ENCODE assay signal across 22 mouse cellular contexts in genomic region chr14:51106449-51106967, GRCm38 (mm10). TPM values are rescaled to one million over a fixed set of nuclear protein-coding genes. Genes with fewer than 3 reads are reported as not detected.
"Had no signal": no experiment of that assay in that cellular context is flagged by ENCODE, and none has a peak within 500 bp of the region (broad histone marks: within the 10 kb centered on the region; RNA-seq: fewer than 3 reads in every experiment).

No protein-coding gene starts in this region.

- H3K9ac ChIP-seq: limb, embryonic 15.5 days; liver, embryonic 15.5 days; lung, embryonic 15.5 days; midbrain, embryonic 15.5 days; neural tube, embryonic 12.5 days; stomach, embryonic 15.5 days had no signal

- H3K9me3 ChIP-seq: limb, embryonic 15.5 days; liver, embryonic 15.5 days; lung, embryonic 15.5 days; megakaryocyte, embryonic 14.5 days; midbrain, embryonic 15.5 days; neural tube, embryonic 12.5 days; stomach, embryonic 15.5 days had no signal

- DNase-seq: kidney, postnatal 10 days; layer of hippocampus, postnatal 36 days; lung, postnatal 14 days; spleen, adult 18-20 months; thymus, adult 2 months; thymus, postnatal 25 days had no signal

- H3K27me3 ChIP-seq: limb, embryonic 15.5 days; liver, embryonic 15.5 days; lung, embryonic 15.5 days; midbrain, embryonic 15.5 days; neural tube, embryonic 12.5 days; stomach, embryonic 15.5 days had no signal

- H3K4me1 ChIP-seq: limb, embryonic 15.5 days; lung, embryonic 15.5 days; midbrain, embryonic 15.5 days; neural tube, embryonic 12.5 days; stomach, embryonic 15.5 days had no signal

- H3K4me2 ChIP-seq: limb, embryonic 15.5 days; liver, embryonic 15.5 days; lung, embryonic 15.5 days; midbrain, embryonic 11.5 days; midbrain, embryonic 15.5 days; neural tube, embryonic 12.5 days; stomach, embryonic 15.5 days had no signal

- H3K4me3 ChIP-seq: limb, embryonic 15.5 days; liver, embryonic 15.5 days; lung, embryonic 15.5 days; megakaryocyte, embryonic 14.5 days; midbrain, embryonic 15.5 days; neural tube, embryonic 12.5 days; stomach, embryonic 15.5 days had no signal

- H3K27ac ChIP-seq: limb, embryonic 15.5 days; liver, embryonic 15.5 days; lung, embryonic 15.5 days; macrophage; midbrain, embryonic 15.5 days; neural tube, embryonic 12.5 days; stomach, embryonic 15.5 days had no signal

- H3K36me3 ChIP-seq: limb, embryonic 15.5 days; liver, embryonic 15.5 days; lung, embryonic 15.5 days; midbrain, embryonic 15.5 days; neural tube, embryonic 12.5 days; stomach, embryonic 15.5 days had no signal

- ATAC-seq: midbrain, embryonic 15.5 days had no signal

RNA-seq across cellular contexts. Expression of gene Eddm3b, which starts 7.7 kb away (rescaled TPM):
- total RNA-seq: layer of hippocampus, postnatal 36 days; left cerebral cortex, adult 8-10 months; left cerebral cortex, postnatal 25 days; monocyte, adult 5-6 weeks; neutrophil, adult 5-6 weeks had no signal
- polyA plus RNA-seq: limb, embryonic 11.5 days; limb, embryonic 15.5 days; liver, embryonic 15.5 days; lung, embryonic 15.5 days; macrophage; midbrain, embryonic 11.5 days; midbrain, embryonic 15.5 days; neural tube, embryonic 12.5 days; stomach, embryonic 15.5 days; testis, adult 2 months; thymus, adult 2 months had no signal

RNA-seq across cellular contexts. Expression of gene Ang, which starts 15.6 kb away (rescaled TPM):
- total RNA-seq: monocyte, adult 5-6 weeks had no signal

RNA-seq across cellular contexts. Expression of gene Olfr750, which starts 32.3 kb away (rescaled TPM):
- total RNA-seq: layer of hippocampus, postnatal 36 days; left cerebral cortex, adult 8-10 months; left cerebral cortex, postnatal 25 days; monocyte, adult 5-6 weeks; neutrophil, adult 5-6 weeks had no signal
- polyA plus RNA-seq: limb, embryonic 11.5 days; limb, embryonic 15.5 days; liver, embryonic 15.5 days; lung, embryonic 15.5 days; macrophage; midbrain, embryonic 11.5 days; neural tube, embryonic 12.5 days; stomach, embryonic 15.5 days; urinary bladder, adult 2 months had no signal
